ENCODE assay signal across 10 mouse cellular contexts in genomic region chr19:6446736-6447437, GRCm38 (mm10). TPM values are rescaled to one million over a fixed set of nuclear protein-coding genes. Genes with fewer than 3 reads are reported as not detected.
DNase-seq lines count a peak whose midpoint lies in the region; ATAC-seq lines count a peak whose summit lies in the region.
"Had no signal": no experiment of that assay in that cellular context is flagged by ENCODE, and none has a peak within 500 bp of the region (broad histone marks: within the 10 kb centered on the region; RNA-seq: fewer than 3 reads in every experiment).

No protein-coding gene starts in this region.

- 0 out of 2 replicates have a peak overlapping the region, but pooled peaks have one; percentile 1 for H3K9ac ChIP-seq in limb, embryonic 13.5 days
- H3K9ac ChIP-seq in hindbrain, embryonic 14.5 days, result peak overlapping the region; percentile 42
- 0 out of 2 replicates have a peak overlapping the region, but pooled peaks have one; percentile 0 for H3K9ac ChIP-seq in neural tube, embryonic 14.5 days (replicated peaks; ENCODE audit: low read depth, low read length)
- H3K9ac ChIP-seq: heart, embryonic 12.5 days; limb, embryonic 15.5 days had no signal

- H3K27ac ChIP-seq in limb, embryonic 13.5 days, result no peak overlapping the region
- no peak overlapping the region for H3K27ac ChIP-seq in limb, embryonic 10.5 days
- H3K27ac ChIP-seq in hindbrain, embryonic 14.5 days, result peak overlapping the region; percentile 89
- peak overlapping the region; percentile 73 for H3K27ac ChIP-seq in neural tube, embryonic 14.5 days (ENCODE audit: low read depth, low read length)
- H3K27ac ChIP-seq: limb, embryonic 15.5 days had no signal

- H3K9me3 ChIP-seq in limb, embryonic 13.5 days, result no peaks in the 10 kb centered on the region
- H3K9me3 ChIP-seq in limb, embryonic 10.5 days (replicated peaks), result no peaks in the 10 kb centered on the region
- no peaks in the 10 kb centered on the region for H3K9me3 ChIP-seq in hindbrain, embryonic 14.5 days (ENCODE audit: control insufficient read depth, low read length)
- H3K9me3 ChIP-seq in neural tube, embryonic 14.5 days (ENCODE audit: control insufficient read depth, low read length), result no peaks in the 10 kb centered on the region
- H3K9me3 ChIP-seq: heart, embryonic 12.5 days; limb, embryonic 15.5 days had no signal

- peaks cover 27% of the 10 kb centered on the region for H3K4me1 ChIP-seq in limb, embryonic 13.5 days
- peaks cover 30% of the 10 kb centered on the region for H3K4me1 ChIP-seq in limb, embryonic 10.5 days
- peaks cover 79% of the 10 kb centered on the region for H3K4me1 ChIP-seq in hindbrain, embryonic 14.5 days (replicated peaks; ENCODE audit: control insufficient read depth, insufficient read depth, low read length)
- peaks cover 30% of the 10 kb centered on the region for H3K4me1 ChIP-seq in neural tube, embryonic 14.5 days (ENCODE audit: control insufficient read depth, insufficient read depth, low read length)

- peak; percentile 70 to 75 for DNase-seq in adrenal gland, adult (ENCODE audit: inconsistent age in 2 of 2, low spot score in 1 of 2)
- no peak for DNase-seq in adrenal gland, postnatal 4 days (ENCODE audit: low spot score in 2 of 2)
- no peak for DNase-seq in limb, embryonic 10.5 days (ENCODE audit: low spot score)
- DNase-seq in hindbrain, embryonic 14.5 days (ENCODE audit: low spot score), result no peak
- DNase-seq in ovary, adult 18-20 months (ENCODE audit: low spot score), result no peak
- no peak for DNase-seq in urinary bladder, postnatal 4 days (ENCODE audit: low spot score in 2 of 2)

- H3K36me3 ChIP-seq in limb, embryonic 13.5 days, result no peaks in the 10 kb centered on the region
- no peaks in the 10 kb centered on the region for H3K36me3 ChIP-seq in limb, embryonic 10.5 days
- no peaks in the 10 kb centered on the region for H3K36me3 ChIP-seq in hindbrain, embryonic 14.5 days (replicated peaks; ENCODE audit: control insufficient read depth, insufficient read depth)
- no peaks in the 10 kb centered on the region for H3K36me3 ChIP-seq in neural tube, embryonic 14.5 days (ENCODE audit: control insufficient read depth, insufficient read depth, low read length)
- H3K36me3 ChIP-seq: heart, embryonic 12.5 days; limb, embryonic 15.5 days had no signal

- H3K27me3 ChIP-seq in limb, embryonic 13.5 days, result peaks cover 45% of the 10 kb centered on the region
- H3K27me3 ChIP-seq in limb, embryonic 10.5 days (ENCODE audit: low read depth, poor library complexity, severe bottlenecking), result peaks cover 76% of the 10 kb centered on the region
- H3K27me3 ChIP-seq in hindbrain, embryonic 14.5 days (ENCODE audit: control insufficient read depth, insufficient read depth, low read length), result no peaks in the 10 kb centered on the region
- H3K27me3 ChIP-seq in neural tube, embryonic 14.5 days (ENCODE audit: control insufficient read depth, insufficient read depth, low read length), result no peaks in the 10 kb centered on the region

- 41% methylated on average over 7 of the region's 7 CpGs for WGBS in limb, embryonic 13.5 days
- 53% methylated on average over 7 of the region's 7 CpGs for WGBS in limb, embryonic 10.5 days
- 40% methylated on average over 7 of the region's 7 CpGs for WGBS in hindbrain, embryonic 14.5 days
- WGBS in neural tube, embryonic 14.5 days, result 40% methylated on average over 7 of the region's 7 CpGs

- no peak for ATAC-seq in limb, embryonic 13.5 days (ENCODE audit: low FRiP score, low read depth)
- no peak for ATAC-seq in hindbrain, embryonic 14.5 days (ENCODE audit: low FRiP score)
- peak; percentile 3; the same call in 1 of the 2 replicates for ATAC-seq in neural tube, embryonic 14.5 days (ENCODE audit: low read depth)

- peak overlapping the region; percentile 57; the same call in 1 of the 2 replicates for H3K4me2 ChIP-seq in limb, embryonic 13.5 days (replicated peaks)
- H3K4me2 ChIP-seq in hindbrain, embryonic 14.5 days (replicated peaks), result peak overlapping the region; percentile 41
- peak overlapping the region; percentile 12; the same call in 1 of the 2 replicates for H3K4me2 ChIP-seq in neural tube, embryonic 14.5 days (ENCODE audit: low read depth, low read length)

- no peak overlapping the region for H3K4me3 ChIP-seq in limb, embryonic 13.5 days
- H3K4me3 ChIP-seq in limb, embryonic 10.5 days, result no peak overlapping the region
- H3K4me3 ChIP-seq in hindbrain, embryonic 14.5 days (replicated peaks; ENCODE audit: low read length), result no peak overlapping the region
- H3K4me3 ChIP-seq in neural tube, embryonic 14.5 days (ENCODE audit: low read depth, low read length), result no peak overlapping the region

RNA-seq across cellular contexts. Expression of gene Nrxn2, which starts 28.4 kb away (rescaled TPM):
- total RNA-seq in adrenal gland, postnatal 4 days (2021), result 10 to 100 TPM; 17.8 to 18.3 TPM
- 1.5 and 1.6 TPM in 2 replicates for polyA plus RNA-seq in limb, embryonic 13.5 days (2015; fragmentation: Nextera tagmentation; extraction: Ambion mirVana)
- 0.78 and 1.5 TPM in 2 replicates for polyA plus RNA-seq in limb, embryonic 10.5 days (2016; fragmentation: Nextera tagmentation; extraction: Ambion mirVana)
- polyA plus RNA-seq in hindbrain, embryonic 14.5 days (2014; fragmentation: Nextera tagmentation; extraction: Ambion mirVana), result 60.6 and 66.4 TPM in 2 replicates
- 46.3 and 66.5 TPM in 2 replicates for polyA plus RNA-seq in neural tube, embryonic 14.5 days (2014; fragmentation: Nextera tagmentation; extraction: Ambion mirVana)

RNA-seq across cellular contexts. Expression of gene Rasgrp2, which starts 47.7 kb away (rescaled TPM):
- total RNA-seq in adrenal gland, postnatal 4 days (2021), result 10 to 100 TPM; 48.5 to 55.9 TPM
- polyA plus RNA-seq in limb, embryonic 13.5 days (2015; fragmentation: Nextera tagmentation; extraction: Ambion mirVana), result 15.2 and 17.7 TPM in 2 replicates
- 14.6 and 16.7 TPM in 2 replicates for polyA plus RNA-seq in limb, embryonic 10.5 days (2016; fragmentation: Nextera tagmentation; extraction: Ambion mirVana)
- 89.2 and 111 TPM in 2 replicates for polyA plus RNA-seq in hindbrain, embryonic 14.5 days (2014; fragmentation: Nextera tagmentation; extraction: Ambion mirVana)
- 81.6 and 130 TPM in 2 replicates for polyA plus RNA-seq in neural tube, embryonic 14.5 days (2014; fragmentation: Nextera tagmentation; extraction: Ambion mirVana)

Comparison
In these comparisons a context has a peak if more than half of its experiments do, and no peak if none do; other contexts are left out.
1. DNase-seq: peak in adrenal gland, adult (2 of 2); none in adrenal gland, postnatal 4 days (0 of 2), limb, embryonic 10.5 days (single experiment), hindbrain, embryonic 14.5 days (single experiment), ovary, adult 18-20 months (single experiment) and urinary bladder, postnatal 4 days (0 of 2).
2. H3K27ac ChIP-seq: peak in hindbrain, embryonic 14.5 days (single experiment) and neural tube, embryonic 14.5 days (single experiment); none in limb, embryonic 13.5 days (single experiment) and limb, embryonic 10.5 days (single experiment).
3. RNA of gene Nrxn2, which starts 28.4 kb away (polyA plus RNA-seq): 46.3 to 66.5 TPM in neural tube, embryonic 14.5 days and 60.6 to 66.4 TPM in hindbrain, embryonic 14.5 days; 1.5 to 1.6 TPM in limb, embryonic 13.5 days and 0.78 to 1.5 TPM in limb, embryonic 10.5 days; every median in the first group is over 10 times any median in the second.
4. Peak in every context shown above with its lines, with median percentiles within 50 percentile points of each other: H3K4me2 ChIP-seq and H3K9ac ChIP-seq.